In genomic region chr4:128635451-128635850, GRCm38 (mm10) we compare ENCODE assay signal across 16 mouse cellular contexts. TPM values are rescaled to one million over a fixed set of nuclear protein-coding genes. Genes with fewer than 3 reads are reported as not detected.
DNase-seq lines count a peak whose midpoint lies in the region; ATAC-seq lines count a peak whose summit lies in the region.
"Had no signal": no experiment of that assay in that cellular context is flagged by ENCODE, and none has a peak within 500 bp of the region (broad histone marks: within the 10 kb centered on the region; RNA-seq: fewer than 3 reads in every experiment).

No protein-coding gene starts in this region.

- H3K4me2 ChIP-seq in intestine, embryonic 15.5 days (replicated peaks): no peak overlapping the region
- no peak overlapping the region for H3K4me2 ChIP-seq in kidney, embryonic 16.5 days (replicated peaks; ENCODE audit: low read depth, low read length)
- no peak overlapping the region for H3K4me2 ChIP-seq in limb, embryonic 15.5 days
- no peak overlapping the region for H3K4me2 ChIP-seq in midbrain, embryonic 11.5 days
- H3K4me2 ChIP-seq: embryonic facial prominence, embryonic 12.5 days; neural tube, embryonic 15.5 days had no signal

- WGBS in intestine, embryonic 15.5 days: 54% methylated on average over 7 of the region's 7 CpGs
- WGBS in kidney, embryonic 16.5 days: 35% methylated on average over 7 of the region's 7 CpGs
- WGBS in limb, embryonic 15.5 days: 39% methylated on average over 7 of the region's 7 CpGs
- WGBS in midbrain, embryonic 11.5 days: 89% methylated on average over 7 of the region's 7 CpGs
- 85% methylated on average over 7 of the region's 7 CpGs for WGBS in embryonic facial prominence, embryonic 10.5 days

- H3K9me3 ChIP-seq in intestine, embryonic 15.5 days: no peaks in the 10 kb centered on the region
- H3K9me3 ChIP-seq in kidney, embryonic 16.5 days (ENCODE audit: low read length): no peaks in the 10 kb centered on the region
- H3K9me3 ChIP-seq in limb, embryonic 15.5 days: no peaks in the 10 kb centered on the region
- no peaks in the 10 kb centered on the region for H3K9me3 ChIP-seq in midbrain, embryonic 11.5 days (ENCODE audit: control insufficient read depth, low read length)
- no peaks in the 10 kb centered on the region for H3K9me3 ChIP-seq in embryonic facial prominence, embryonic 10.5 days
- H3K9me3 ChIP-seq: embryonic facial prominence, embryonic 12.5 days; midbrain, embryonic 10.5 days; neural tube, embryonic 15.5 days had no signal

- ATAC-seq in intestine, embryonic 15.5 days: no peak
- peak; percentile 13; the same call in 1 of the 2 replicates for ATAC-seq in kidney, embryonic 16.5 days (ENCODE audit: low FRiP score, low TSS enrichment)
- ATAC-seq in limb, embryonic 15.5 days (ENCODE audit: insufficient number of reproducible peaks, low FRiP score, low TSS enrichment, low read depth): no peak
- ATAC-seq in midbrain, embryonic 11.5 days (ENCODE audit: low FRiP score): no peak
- ATAC-seq: liver, postnatal 0 days had no signal

- H3K4me1 ChIP-seq in intestine, embryonic 15.5 days (replicated peaks): peaks cover 27% of the 10 kb centered on the region
- peaks cover 44% of the 10 kb centered on the region for H3K4me1 ChIP-seq in kidney, embryonic 16.5 days (ENCODE audit: insufficient read depth, low read length)
- peaks cover 36% of the 10 kb centered on the region for H3K4me1 ChIP-seq in limb, embryonic 15.5 days
- H3K4me1 ChIP-seq in midbrain, embryonic 11.5 days (ENCODE audit: control insufficient read depth, insufficient read depth, low read length): no peaks in the 10 kb centered on the region
- peaks cover 41% of the 10 kb centered on the region for H3K4me1 ChIP-seq in embryonic facial prominence, embryonic 10.5 days

- H3K27ac ChIP-seq in intestine, embryonic 15.5 days: 0 out of 2 replicates have a peak overlapping the region, but pooled peaks have one; percentile 39
- H3K27ac ChIP-seq in kidney, embryonic 16.5 days (ENCODE audit: low read length): peak overlapping the region; percentile 83
- peak overlapping the region; percentile 12; the same call in 1 of the 2 replicates for H3K27ac ChIP-seq in limb, embryonic 15.5 days
- H3K27ac ChIP-seq in midbrain, embryonic 11.5 days (ENCODE audit: low read depth, low read length): no peak overlapping the region
- H3K27ac ChIP-seq in embryonic facial prominence, embryonic 10.5 days (replicated peaks): no peak overlapping the region
- H3K27ac ChIP-seq: embryonic facial prominence, embryonic 12.5 days; midbrain, embryonic 10.5 days; neural tube, embryonic 15.5 days had no signal

- DNase-seq in kidney, adult 11 months: peak; percentile 87
- DNase-seq in kidney, postnatal 10 days: no peak
- no peak for DNase-seq in midbrain, embryonic 11.5 days (ENCODE audit: low spot score, missing footprints)
- DNase-seq in embryonic facial prominence, embryonic 10.5 days (ENCODE audit: low spot score): no peak
- no peak for DNase-seq in frontal cortex, postnatal 25 days (ENCODE audit: low spot score in 2 of 2)
- DNase-seq: cerebellum, postnatal 36 days; layer of hippocampus, postnatal 36 days; liver, postnatal 0 days had no signal

- no peaks in the 10 kb centered on the region for H3K27me3 ChIP-seq in intestine, embryonic 15.5 days (replicated peaks)
- no peaks in the 10 kb centered on the region for H3K27me3 ChIP-seq in kidney, embryonic 16.5 days (ENCODE audit: insufficient read depth, low read length)
- 0 out of 2 replicates have a peak, but pooled peaks cover 3% of the 10 kb centered on the region for H3K27me3 ChIP-seq in limb, embryonic 15.5 days
- no peaks in the 10 kb centered on the region for H3K27me3 ChIP-seq in midbrain, embryonic 11.5 days (ENCODE audit: control insufficient read depth, insufficient read depth, low read length)
- H3K27me3 ChIP-seq in embryonic facial prominence, embryonic 10.5 days (replicated peaks; ENCODE audit: low read depth, poor library complexity, severe bottlenecking): no peaks in the 10 kb centered on the region
- H3K27me3 ChIP-seq: embryonic facial prominence, embryonic 12.5 days; neural tube, embryonic 15.5 days had no signal

- no peaks in the 10 kb centered on the region for H3K36me3 ChIP-seq in intestine, embryonic 15.5 days
- H3K36me3 ChIP-seq in kidney, embryonic 16.5 days (ENCODE audit: insufficient read depth, low read length): no peaks in the 10 kb centered on the region
- H3K36me3 ChIP-seq in limb, embryonic 15.5 days: no peaks in the 10 kb centered on the region
- H3K36me3 ChIP-seq in midbrain, embryonic 11.5 days (ENCODE audit: control insufficient read depth, insufficient read depth, low read length): no peaks in the 10 kb centered on the region
- H3K36me3 ChIP-seq in embryonic facial prominence, embryonic 10.5 days (replicated peaks): no peaks in the 10 kb centered on the region
- H3K36me3 ChIP-seq: embryonic facial prominence, embryonic 12.5 days; midbrain, embryonic 10.5 days; neural tube, embryonic 15.5 days had no signal

- no peak overlapping the region for H3K9ac ChIP-seq in intestine, embryonic 15.5 days
- no peak overlapping the region for H3K9ac ChIP-seq in kidney, embryonic 16.5 days (replicated peaks; ENCODE audit: low read length)
- H3K9ac ChIP-seq in limb, embryonic 15.5 days: no peak overlapping the region
- H3K9ac ChIP-seq in midbrain, embryonic 11.5 days (ENCODE audit: low read length): no peak overlapping the region
- H3K9ac ChIP-seq: embryonic facial prominence, embryonic 12.5 days; liver, postnatal 0 days; neural tube, embryonic 15.5 days had no signal

- H3K4me3 ChIP-seq in intestine, embryonic 15.5 days (replicated peaks): no peak overlapping the region
- no peak overlapping the region for H3K4me3 ChIP-seq in kidney, embryonic 16.5 days (ENCODE audit: low read length)
- H3K4me3 ChIP-seq in limb, embryonic 15.5 days: no peak overlapping the region
- no peak overlapping the region for H3K4me3 ChIP-seq in midbrain, embryonic 11.5 days (ENCODE audit: low read depth, low read length)
- no peak overlapping the region for H3K4me3 ChIP-seq in embryonic facial prominence, embryonic 10.5 days
- H3K4me3 ChIP-seq: embryonic facial prominence, embryonic 12.5 days; midbrain, embryonic 10.5 days; neural tube, embryonic 15.5 days had no signal

RNA-seq across cellular contexts. Expression of gene Tlr12, which starts 17.0 kb away (rescaled TPM):
- 2.2 and 2.4 TPM in 2 replicates for polyA plus RNA-seq in intestine, embryonic 15.5 days (2015; fragmentation: Nextera tagmentation; extraction: Ambion mirVana)
- polyA plus RNA-seq in kidney, embryonic 16.5 days (2015; fragmentation: Nextera tagmentation; extraction: Ambion mirVana): 3.5 and 4.3 TPM in 2 replicates
- polyA plus RNA-seq in limb, embryonic 15.5 days (2015; fragmentation: Nextera tagmentation; extraction: Ambion mirVana): 0.72 and 0.76 TPM in 2 replicates
- polyA plus RNA-seq in midbrain, embryonic 11.5 days (2014; fragmentation: Nextera tagmentation; extraction: Ambion mirVana): 0.04 and 0.22 TPM in 2 replicates
- polyA plus RNA-seq in embryonic facial prominence, embryonic 10.5 days (2016; fragmentation: Nextera tagmentation; extraction: Ambion mirVana): 0.41 and 0.60 TPM in 2 replicates
- polyA plus RNA-seq: C2C12; heart, embryonic 14.5 days had no signal

RNA-seq across cellular contexts. Expression of gene Phc2, which starts 19.1 kb away (rescaled TPM):
- 39.2 and 42.3 TPM in 2 replicates for polyA plus RNA-seq in intestine, embryonic 15.5 days (2015; fragmentation: Nextera tagmentation; extraction: Ambion mirVana)
- 19.4 and 21.4 TPM in 2 replicates for polyA plus RNA-seq in kidney, embryonic 16.5 days (2015; fragmentation: Nextera tagmentation; extraction: Ambion mirVana)
- polyA plus RNA-seq in limb, embryonic 15.5 days (2015; fragmentation: Nextera tagmentation; extraction: Ambion mirVana): 33.1 and 40.7 TPM in 2 replicates
- polyA plus RNA-seq in midbrain, embryonic 11.5 days (2014; fragmentation: Nextera tagmentation; extraction: Ambion mirVana): 85.6 and 110 TPM in 2 replicates
- 69.5 and 84.4 TPM in 2 replicates for polyA plus RNA-seq in embryonic facial prominence, embryonic 10.5 days (2016; fragmentation: Nextera tagmentation; extraction: Ambion mirVana)

RNA-seq across cellular contexts. Expression of gene Zscan20, which starts 25.6 kb away (rescaled TPM):
- 2.5 and 3.5 TPM in 2 replicates for polyA plus RNA-seq in intestine, embryonic 15.5 days (2015; fragmentation: Nextera tagmentation; extraction: Ambion mirVana)
- polyA plus RNA-seq in kidney, embryonic 16.5 days (2015; fragmentation: Nextera tagmentation; extraction: Ambion mirVana): 4.8 and 6.6 TPM in 2 replicates
- polyA plus RNA-seq in limb, embryonic 15.5 days (2015; fragmentation: Nextera tagmentation; extraction: Ambion mirVana): 4.0 and 4.1 TPM in 2 replicates
- polyA plus RNA-seq in midbrain, embryonic 11.5 days (2014; fragmentation: Nextera tagmentation; extraction: Ambion mirVana): 3.1 and 4.3 TPM in 2 replicates
- 7.1 and 7.8 TPM in 2 replicates for polyA plus RNA-seq in embryonic facial prominence, embryonic 10.5 days (2016; fragmentation: Nextera tagmentation; extraction: Ambion mirVana)

Comparison
In these comparisons a context has a peak if more than half of its experiments do, and no peak if none do; other contexts are left out.
1. H3K27ac ChIP-seq: peak in intestine, embryonic 15.5 days (single experiment), kidney, embryonic 16.5 days (single experiment) and limb, embryonic 15.5 days (single experiment); none in midbrain, embryonic 11.5 days (single experiment) and embryonic facial prominence, embryonic 10.5 days (single experiment).